ENCODE assay signal across 8 mouse cellular contexts in the genomic region with DNA sequence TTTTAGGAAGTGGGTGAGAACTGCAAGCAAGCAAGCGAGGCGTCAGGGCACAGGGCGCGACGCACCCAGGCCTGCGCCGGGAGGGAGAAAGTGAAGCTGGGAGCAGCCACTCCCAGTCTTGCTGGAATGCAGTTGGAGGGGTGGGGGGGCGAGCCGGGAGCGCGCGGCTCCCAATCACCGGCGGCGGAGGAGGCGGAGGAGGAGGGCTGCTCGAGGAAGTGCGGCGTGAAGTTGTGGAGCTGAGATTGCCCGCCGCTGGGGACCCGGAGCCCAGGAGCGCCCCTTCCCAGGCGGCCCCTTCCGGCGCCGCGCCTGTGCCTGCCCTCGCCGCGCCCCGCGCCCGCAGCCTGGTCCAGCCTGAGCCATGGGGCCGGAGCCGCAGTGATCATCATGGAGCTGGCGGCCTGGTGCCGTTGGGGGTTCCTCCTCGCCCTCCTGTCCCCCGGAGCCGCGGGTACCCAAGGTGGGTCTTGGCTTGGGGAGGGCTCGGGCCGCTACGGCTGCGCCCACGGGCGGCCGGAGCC. TPM values are rescaled to one million over a fixed set of nuclear protein-coding genes. Genes with fewer than 3 reads are reported as not detected.
A peak's percentile ranks its signal among the peaks of the same experiment; 100 is the strongest.
DNase-seq lines count a peak whose midpoint lies in the region; ATAC-seq and TF ChIP-seq lines count a peak whose summit lies in the region.

A gene (plus strand): TSS at position 198 of the 524 bp plus-strand sequence.

- H3K9me3 ChIP-seq in erythroblast, embryonic 14.5 days (ENCODE audit: control insufficient read depth, low read length), result no peaks in the 10 kb centered on the region
- H3K9me3 ChIP-seq in lung, embryonic 15.5 days, result no peaks in the 10 kb centered on the region

- intact Hi-C loops in heart, adult 2 months (cut with DNase I), result no loop called here

- H3K4me1 ChIP-seq in erythroblast, embryonic 14.5 days (ENCODE audit: control insufficient read depth), result peaks cover 2% of the 10 kb centered on the region; the same call in 1 of the 2 replicates
- H3K4me1 ChIP-seq in heart, adult 2 months (ENCODE audit: control insufficient read depth, insufficient read depth, low read length), result peaks cover 7% of the 10 kb centered on the region
- peaks cover 30% of the 10 kb centered on the region for H3K4me1 ChIP-seq in kidney, adult 2 months (ENCODE audit: control insufficient read depth, insufficient read depth, low read length)
- H3K4me1 ChIP-seq in lung, embryonic 15.5 days, result peaks cover 56% of the 10 kb centered on the region

- no peak for ATAC-seq in erythroblast, adult 5-6 weeks (replicated peaks; ENCODE audit: low FRiP score, poor library complexity, severe bottlenecking)
- ATAC-seq in lung, embryonic 15.5 days (ENCODE audit: borderline replicate concordance, extremely low read depth, low FRiP score, low TSS enrichment), result peak; percentile 87

- H3K4me2 ChIP-seq in lung, embryonic 15.5 days, result peak within 1 kb of the TSS; percentile 61

- H3K4me3 ChIP-seq in erythroblast, embryonic 14.5 days (replicated peaks), result peak within 1 kb of the TSS; percentile 49
- peak within 1 kb of the TSS; percentile 67 for H3K4me3 ChIP-seq in heart, adult 2 months
- H3K4me3 ChIP-seq in kidney, adult 2 months (ENCODE audit: insufficient read depth, low read depth, low read length), result peak within 1 kb of the TSS; percentile 89
- H3K4me3 ChIP-seq in lung, embryonic 15.5 days, result peak within 1 kb of the TSS; percentile 86

- peak; percentile 19 for TF ChIP-seq CTCF in heart, adult 2 months (IDR thresholded peaks at IDR 0.05)
- no peak for TF ChIP-seq CTCF in kidney, adult 2 months (conservative IDR thresholded peaks at IDR 0.05; ENCODE audit: insufficient read depth, insufficient read length, low read depth, low read length)

- H3K27me3 ChIP-seq in erythroblast, embryonic 14.5 days (ENCODE audit: control insufficient read depth), result peaks cover 82% of the 10 kb centered on the region
- no peaks in the 10 kb centered on the region for H3K27me3 ChIP-seq in heart, adult 2 months (ENCODE audit: control insufficient read depth, insufficient read depth, low read length)
- no peaks in the 10 kb centered on the region for H3K27me3 ChIP-seq in kidney, adult 2 months (replicated peaks; ENCODE audit: control insufficient read depth, insufficient read depth, low read length)
- no peaks in the 10 kb centered on the region for H3K27me3 ChIP-seq in lung, embryonic 15.5 days

- peak within 1 kb of the TSS; percentile 90 for H3K27ac ChIP-seq in heart, adult 2 months
- peak within 1 kb of the TSS; percentile 93 for H3K27ac ChIP-seq in kidney, adult 2 months (ENCODE audit: insufficient read depth, low read depth, low read length)
- peak within 1 kb of the TSS; percentile 97 for H3K27ac ChIP-seq in lung, embryonic 15.5 days

- peak within 1 kb of the TSS; percentile 87 for H3K9ac ChIP-seq in heart, adult 2 months (ENCODE audit: low read depth, low read length)
- H3K9ac ChIP-seq in lung, embryonic 15.5 days, result peak within 1 kb of the TSS; percentile 92

- TF ChIP-seq EP300 in heart, adult 2 months (IDR thresholded peaks at IDR 0.05; ENCODE audit: insufficient read depth, low read depth, low read length), result no peak

- no peaks in the 10 kb centered on the region for H3K79me2 ChIP-seq in heart, adult 2 months (replicated peaks; ENCODE audit: control insufficient read depth, insufficient read depth, low read length)

- under 1% methylated on average over 48 of the region's 49 CpGs for WGBS in heart, adult 2 months
- WGBS in kidney, adult 2 months, result under 1% methylated on average over 44 of the region's 49 CpGs
- under 1% methylated on average over 49 of the region's 49 CpGs for WGBS in lung, embryonic 15.5 days

- DNase-seq in embryo, embryonic 11 days, result peak; percentile 91
- DNase-seq in heart, adult 2 months, result peak; percentile 82 to 84
- peak; percentile 90 for DNase-seq in kidney, adult 2 months
- DNase-seq in retina, postnatal 1 day, result peak; percentile 84
- DNase-seq in left cerebral cortex, adult 9 months (ENCODE audit: low spot score in 2 of 2), result no peak

- TF ChIP-seq POLR2A in heart, adult 2 months (IDR thresholded peaks at IDR 0.05; ENCODE audit: insufficient read depth, low read depth, low read length), result peak; percentile 81
- TF ChIP-seq POLR2A in kidney, adult 2 months (IDR thresholded peaks at IDR 0.05; ENCODE audit: low read depth, low read length), result peak; percentile 44

- no peaks in the 10 kb centered on the region for H3K36me3 ChIP-seq in erythroblast, embryonic 14.5 days (ENCODE audit: control insufficient read depth)
- H3K36me3 ChIP-seq in heart, adult 2 months (ENCODE audit: control insufficient read depth, insufficient read depth, low read length), result no peaks in the 10 kb centered on the region
- no peaks in the 10 kb centered on the region for H3K36me3 ChIP-seq in kidney, adult 2 months (ENCODE audit: control insufficient read depth, insufficient read depth, low read length)
- 0 out of 2 replicates have a peak, but pooled peaks cover 4% of the 10 kb centered on the region for H3K36me3 ChIP-seq in lung, embryonic 15.5 days

RNA-seq across cellular contexts. Expression of the gene that starts here (rescaled TPM):
- polyA plus RNA-seq in erythroblast, embryonic 14.5 days (2012), result 0.01 TPM in 1 of 2 replicates, not detected in the other
- 0.21 TPM in 1 of 2 replicates, not detected in the other for total RNA-seq in erythroblast, adult 5-6 weeks (2015; ENCODE audit: low replicate concordance)
- total RNA-seq in erythroblast, adult 5-6 weeks (2017; ENCODE audit: low replicate concordance), result 0.28 TPM in 1 of 2 replicates, not detected in the other
- 1 to 10 TPM; 6.6 to 6.9 TPM for total RNA-seq in heart, adult 2 months (2021)
- 8.4 and 9.2 TPM in 2 replicates for polyA plus RNA-seq in heart, adult 2 months (2012; rRNA removed)
- polyA plus RNA-seq in kidney, adult 2 months (2012; rRNA removed), result 44.8 and 55.9 TPM in 2 replicates
- 37.2 and 39.4 TPM in 2 replicates for polyA plus RNA-seq in lung, embryonic 15.5 days (2015; fragmentation: Nextera tagmentation; extraction: Ambion mirVana)

Comparison
In these comparisons a context has a peak if more than half of its experiments do, and no peak if none do; other contexts are left out.
1. RNA of the gene that starts here (total RNA-seq): 6.6 to 6.9 TPM in heart, adult 2 months; 0.21 to 0.28 TPM in erythroblast, adult 5-6 weeks; every median in the first group is over 4 times any median in the second.
2. DNase-seq: peak in embryo, embryonic 11 days (single experiment), heart, adult 2 months (2 of 2), kidney, adult 2 months (single experiment) and retina, postnatal 1 day (single experiment); none in left cerebral cortex, adult 9 months (0 of 2).
3. Peak in every context shown above with its lines, with median percentiles within 50 percentile points of each other: H3K4me3 ChIP-seq and H3K27ac ChIP-seq.